Mouse (Mus musculus) stomach, embryonic 15.5 days (tissue): ENCODE data around the gene Esrrb. TPM values are rescaled to one million over a fixed set of nuclear protein-coding genes. Genes with fewer than 3 reads are reported as not detected.

Source experiments
- ATAC-seq: fragments of 200-750 bp; cut with Nextera tagmentation; 2 replicates; pipeline ENCODE4 v1.8.0; 2017; ENCODE audit warnings: low read depth, moderate number of reproducible peaks, moderate TSS enrichment; ENCODE audit not compliant: insufficient read depth, low FRiP score
- H3K27ac ChIP-seq: fragments of 300-500 bp; sonication (generic); 2 replicates; pipeline ENCODE4 v1.5.1; 2015; ENCODE audit warnings: mild to moderate bottlenecking, inconsistent platforms
- H3K27me3 ChIP-seq: fragments of 300-500 bp; sonication (generic); replicated peaks from 2 replicates; pipeline ENCODE4 v1.6.1; 2015; ENCODE audit warnings: inconsistent platforms
- H3K36me3 ChIP-seq: fragments of 300-500 bp; sonication (generic); 2 replicates; pipeline ENCODE4 v1.6.1; 2015; ENCODE audit warnings: inconsistent platforms
- H3K4me1 ChIP-seq: fragments of 300-500 bp; sonication (generic); 2 replicates; pipeline ENCODE4 v1.6.1; 2015; ENCODE audit warnings: inconsistent platforms
- H3K4me2 ChIP-seq: fragments of 300-500 bp; sonication (generic); 2 replicates; pipeline ENCODE4 v1.6.1; 2015; ENCODE audit warnings: mild to moderate bottlenecking, inconsistent platforms
- H3K4me3 ChIP-seq: fragments of 300-500 bp; sonication (generic); replicated peaks from 2 replicates; pipeline ENCODE4 v1.5.1; 2015; ENCODE audit warnings: inconsistent platforms
- H3K9ac ChIP-seq: fragments of 300-500 bp; sonication (generic); 2 replicates; pipeline ENCODE4 v1.6.1; 2015; ENCODE audit warnings: inconsistent platforms
- H3K9me3 ChIP-seq: fragments of 300-500 bp; sonication (generic); 2 replicates; pipeline ENCODE4 v1.6.1; 2016; ENCODE audit warnings: inconsistent platforms
- WGBS: fragments of 180-500 bp; shearing (Covaris S2); methylation state at CpG from one replicate; pipeline ENCODE4 v1.1.7; 2015; 5-methylcytosine and 5-hydroxymethylcytosine counted together
- polyA plus RNA-seq: library from polyadenylated mRNA; unstranded; fragments of >200 nt; fragmentation: Nextera tagmentation; extraction: Ambion mirVana; gene quantifications from 2 replicates; pipeline ENCODE4 v1.2.1, GENCODE M21; 2015

Esrrb gene
- polyA plus RNA-seq, 1 experiment from 2014 or later, result 0.22 TPM

DNA sequence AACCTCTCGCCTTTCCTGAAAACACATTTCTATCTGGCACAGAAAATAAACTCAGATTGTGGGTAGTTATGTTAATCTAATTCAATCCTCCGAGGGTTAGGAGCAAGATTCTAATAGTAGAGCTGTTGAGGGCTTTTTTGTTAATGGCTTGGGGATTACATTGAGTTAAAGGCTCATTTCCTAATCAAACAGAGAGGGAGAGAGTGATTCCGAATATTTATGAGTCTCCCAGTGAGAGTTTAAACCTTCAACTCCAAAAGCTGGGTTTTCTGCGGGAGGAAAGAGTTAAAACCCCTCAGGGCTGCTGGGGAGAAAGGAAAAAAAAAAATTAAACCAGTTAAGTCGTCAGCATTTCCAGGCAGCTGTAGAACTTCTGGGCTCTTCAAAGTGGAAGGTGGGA lies 3.8 kb downstream of the Esrrb start:
- Histone ChIP-seq H3K9ac (no peak overlapping the region), H3K9me3 (no peaks in the 10 kb centered on the region), H3K27ac (no peak overlapping the region), H3K4me3 (no peak overlapping the region), H3K4me1 (no peaks in the 10 kb centered on the region), H3K36me3 (no peaks in the 10 kb centered on the region), H3K27me3 (0 out of 2 replicates have a peak, but pooled peaks cover 2% of the 10 kb centered on the region), H3K4me2 (no peak overlapping the region)
- 13% methylated on average over 5 of the region's 5 CpGs for WGBS
- no peak for ATAC-seq

DNA sequence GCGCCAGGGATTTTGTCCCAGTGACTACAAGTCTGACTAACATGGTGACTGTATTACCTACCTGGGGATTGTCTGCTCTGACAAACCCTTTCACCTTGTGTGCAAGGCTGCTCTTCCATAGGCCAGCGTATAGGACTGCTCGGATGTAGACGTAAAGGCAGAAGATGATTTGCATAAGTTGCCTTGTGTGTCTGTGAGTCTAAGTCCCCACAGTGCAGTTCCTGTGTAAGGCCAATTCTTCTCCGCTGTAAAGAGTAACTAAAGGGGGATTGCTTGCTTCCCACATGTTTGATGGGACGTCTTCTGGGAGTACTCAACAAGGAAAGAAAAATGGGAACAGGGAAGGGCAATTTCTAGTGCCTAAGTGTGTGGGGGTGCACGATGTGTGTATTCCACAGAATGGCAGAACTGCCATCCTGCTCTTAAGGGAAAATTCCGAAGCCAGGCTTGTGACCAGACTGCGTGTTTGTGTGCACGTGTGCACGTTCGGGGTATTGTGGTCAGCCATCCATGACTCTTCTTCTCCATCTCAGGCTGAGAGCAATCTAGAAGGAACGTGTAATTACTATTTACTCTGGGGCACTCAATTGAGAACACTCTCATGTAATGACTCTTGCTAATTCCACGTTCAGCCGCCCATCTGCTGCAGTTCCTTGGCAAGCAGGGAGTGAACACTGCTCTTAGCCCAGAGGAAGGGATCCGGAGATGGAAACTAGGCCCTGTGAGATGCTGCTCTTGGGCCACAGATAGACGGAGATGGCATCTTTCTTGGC lies 9.9 kb downstream of the Esrrb start:
- Histone ChIP-seq H3K4me2 (no peak overlapping the region), H3K4me1 (no peaks in the 10 kb centered on the region), H3K9me3 (no peaks in the 10 kb centered on the region), H3K9ac (no peak overlapping the region), H3K27me3 (no peaks in the 10 kb centered on the region), H3K36me3 (no peaks in the 10 kb centered on the region), H3K27ac (no peak overlapping the region), H3K4me3 (no peak overlapping the region)
- ATAC-seq, result no peak
- WGBS, result 87% methylated on average over 17 of the region's 17 CpGs

- Histone ChIP-seq H3K27me3 (no peaks in the 10 kb centered on the region), H3K4me3 (no peak overlapping the region), H3K4me2 (no peak overlapping the region), H3K9ac (no peak overlapping the region), H3K36me3 (no peaks in the 10 kb centered on the region), H3K9me3 (no peaks in the 10 kb centered on the region), H3K4me1 (no peaks in the 10 kb centered on the region), H3K27ac (no peak overlapping the region)
- no peak for ATAC-seq
- 64% methylated on average over 8 of the region's 8 CpGs for WGBS
Observed at GRCm38 (mm10) chr12:86374286-86374685, 13.4 kb downstream of the Esrrb start.

- Histone ChIP-seq H3K27me3 (no peaks in the 10 kb centered on the region; the same call in 1 of the 2 replicates), H3K9ac (no peak overlapping the region), H3K4me1 (no peaks in the 10 kb centered on the region), H3K36me3 (no peaks in the 10 kb centered on the region), H3K4me3 (no peak overlapping the region), H3K4me2 (no peak overlapping the region), H3K9me3 (no peaks in the 10 kb centered on the region), H3K27ac (no peak overlapping the region)
- ATAC-seq, result no peak
- WGBS, result 27% methylated on average over 15 of the region's 15 CpGs
Observed at GRCm38 (mm10) chr12:86379672-86380213, 18.8 kb downstream of the Esrrb start.

DNA sequence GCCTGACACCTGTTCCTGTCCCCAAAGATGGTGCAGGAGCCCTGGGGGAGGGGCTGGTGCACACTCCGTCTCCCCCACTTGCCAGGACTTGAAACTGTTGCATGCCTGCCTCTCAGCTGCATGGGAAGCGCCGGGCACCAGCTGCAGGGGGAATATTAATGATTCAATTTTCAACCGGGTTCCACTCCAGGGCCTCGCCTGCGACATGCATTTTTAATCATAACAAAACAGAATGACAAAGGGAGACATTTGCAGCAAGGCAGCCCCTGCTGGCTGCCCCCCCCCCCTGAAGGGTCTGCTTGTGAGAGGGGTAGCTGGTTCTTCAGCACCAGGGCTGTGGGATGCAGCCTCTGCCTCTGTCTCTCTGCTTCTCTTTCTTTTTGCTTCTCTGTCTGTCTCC lies 22.9 kb downstream of the Esrrb start:
- 15% methylated on average over 6 of the region's 6 CpGs for WGBS
- Histone ChIP-seq H3K4me2 (no peak overlapping the region), H3K9ac (no peak overlapping the region), H3K27me3 (no peaks in the 10 kb centered on the region; the same call in 1 of the 2 replicates), H3K36me3 (no peaks in the 10 kb centered on the region), H3K27ac (no peak overlapping the region), H3K4me3 (no peak overlapping the region), H3K4me1 (no peaks in the 10 kb centered on the region), H3K9me3 (no peaks in the 10 kb centered on the region)
- ATAC-seq, result no peak

- H3K4me1 ChIP-seq, result no peaks in the 10 kb centered on the region
- no peaks in the 10 kb centered on the region for H3K27me3 ChIP-seq
- H3K9ac ChIP-seq, result no peak overlapping the region
- no peak for ATAC-seq
- H3K27ac ChIP-seq, result no peak overlapping the region
- no peaks in the 10 kb centered on the region for H3K36me3 ChIP-seq
- no peak overlapping the region for H3K4me2 ChIP-seq
- H3K4me3 ChIP-seq, result no peak overlapping the region
- H3K9me3 ChIP-seq, result no peaks in the 10 kb centered on the region
- WGBS, result 69% methylated on average over 10 of the region's 10 CpGs
Observed at GRCm38 (mm10) chr12:86387671-86388270, 26.9 kb downstream of the Esrrb start.

- Histone ChIP-seq H3K4me2 (no peak overlapping the region), H3K27me3 (peaks cover 3% of the 10 kb centered on the region; the same call in 1 of the 2 replicates), H3K9ac (no peak overlapping the region), H3K9me3 (no peaks in the 10 kb centered on the region), H3K4me3 (no peak overlapping the region), H3K27ac (no peak overlapping the region), H3K4me1 (no peaks in the 10 kb centered on the region), H3K36me3 (no peaks in the 10 kb centered on the region)
- ATAC-seq, result no peak
- WGBS, result 85% methylated on average over 12 of the region's 12 CpGs
Observed at GRCm38 (mm10) chr12:86394773-86395172, 33.9 kb downstream of the Esrrb start.

DNA sequence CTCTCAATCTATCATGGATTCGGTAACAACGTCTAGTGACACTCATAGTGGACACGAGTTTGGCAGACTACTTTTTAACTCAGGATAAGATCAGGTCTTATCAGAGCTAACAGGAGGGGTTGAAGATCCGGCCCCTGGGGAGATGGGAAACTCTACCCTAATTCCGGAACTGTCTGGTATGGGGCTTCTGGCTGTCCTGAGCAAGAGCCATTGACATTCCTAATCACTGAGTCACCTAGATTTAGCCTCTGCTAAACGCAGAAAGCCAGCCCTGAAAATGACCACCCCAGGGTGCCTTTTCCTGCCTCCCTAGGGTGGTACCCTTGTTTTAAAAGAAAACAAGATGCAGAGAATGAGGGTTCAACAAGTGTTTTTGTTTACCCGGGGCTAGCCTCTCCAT lies 34.4 kb downstream of the Esrrb start:
- Histone ChIP-seq H3K9me3 (no peaks in the 10 kb centered on the region), H3K9ac (no peak overlapping the region), H3K4me1 (no peaks in the 10 kb centered on the region), H3K4me3 (no peak overlapping the region), H3K27me3 (peaks cover 6% of the 10 kb centered on the region; the same call in 1 of the 2 replicates), H3K27ac (no peak overlapping the region), H3K4me2 (no peak overlapping the region), H3K36me3 (no peaks in the 10 kb centered on the region)
- ATAC-seq, result no peak
- WGBS, result 52% methylated on average over 7 of the region's 7 CpGs

GRCm38 (mm10) chr12:86398762-86399161 lies 37.8 kb downstream of the Esrrb start:
- H3K9ac ChIP-seq, result no peak overlapping the region
- no peaks in the 10 kb centered on the region for H3K4me1 ChIP-seq
- H3K4me3 ChIP-seq, result no peak overlapping the region
- no peak for ATAC-seq
- H3K9me3 ChIP-seq, result no peaks in the 10 kb centered on the region
- 30% methylated on average over 8 of the region's 8 CpGs for WGBS
- no peak overlapping the region for H3K4me2 ChIP-seq
- H3K27me3 ChIP-seq, result peaks cover 13% of the 10 kb centered on the region; the same call in 1 of the 2 replicates
- no peaks in the 10 kb centered on the region for H3K36me3 ChIP-seq
- no peak overlapping the region for H3K27ac ChIP-seq

DNA sequence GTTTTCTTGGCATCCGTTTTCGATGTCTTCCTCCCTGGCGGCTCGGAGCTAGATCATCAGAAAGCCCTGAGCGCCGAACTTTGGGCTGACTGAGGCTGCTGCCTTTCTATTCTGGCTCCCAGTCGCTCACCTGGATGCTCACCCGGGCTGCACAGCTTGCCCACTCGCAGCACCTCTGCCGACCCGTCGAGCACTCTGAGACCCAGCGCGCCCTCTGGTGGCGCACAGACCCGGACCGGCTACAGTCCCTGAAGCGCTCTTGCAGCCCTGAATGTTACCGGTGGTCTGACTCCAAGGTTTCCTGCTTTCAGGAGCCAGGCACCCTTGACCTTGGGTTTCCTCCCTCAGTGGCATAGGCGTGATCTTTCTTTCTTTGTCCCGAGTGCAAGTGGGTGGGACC lies 41.8 kb downstream of the Esrrb start:
- H3K4me3 ChIP-seq, result 0 out of 2 replicates have a peak overlapping the region, but pooled peaks have one; percentile 14
- peak overlapping the region; percentile 48 for H3K4me2 ChIP-seq
- peaks cover 17% of the 10 kb centered on the region; the same call in 1 of the 2 replicates for H3K27me3 ChIP-seq
- ATAC-seq, result peak; percentile 60
- H3K27ac ChIP-seq, result no peak overlapping the region
- no peaks in the 10 kb centered on the region for H3K9me3 ChIP-seq
- no peaks in the 10 kb centered on the region for H3K36me3 ChIP-seq
- WGBS, result 4% methylated on average over 21 of the region's 21 CpGs
- no peak overlapping the region for H3K9ac ChIP-seq
- H3K4me1 ChIP-seq, result no peaks in the 10 kb centered on the region

- Histone ChIP-seq H3K4me1 (peaks cover 17% of the 10 kb centered on the region), H3K36me3 (no peaks in the 10 kb centered on the region), H3K27me3 (peaks cover 69% of the 10 kb centered on the region), H3K9me3 (no peaks in the 10 kb centered on the region), H3K4me2 (peak overlapping the region; percentile 84), H3K27ac (no peak overlapping the region), H3K9ac (no peak overlapping the region), H3K4me3 (peak overlapping the region; percentile 48)
- ATAC-seq, result peak; percentile 65; the same call in 1 of the 2 replicates
- WGBS, result under 1% methylated on average over 37 of the region's 37 CpGs
Observed at GRCm38 (mm10) chr12:86421490-86421904, 60.6 kb downstream of the Esrrb start.
